Mouse (Mus musculus) erythroid progenitor cell, adult 5-6 weeks (primary cell): ENCODE data around the gene Stk38. TPM values are rescaled to one million over a fixed set of nuclear protein-coding genes. Genes with fewer than 3 reads are reported as not detected.

Experiments
- ATAC-seq: replicated peaks from 2 replicates; pipeline ENCODE4 v1.8.0; 2016; ENCODE audit warnings: moderate number of reproducible peaks, mild to moderate bottlenecking, moderate TSS enrichment, inconsistent platforms; ENCODE audit not compliant: poor library complexity, low FRiP score, severe bottlenecking
- total RNA-seq, 2 experiments: library from RNA; stranded (forward) in 1 of 2; stranded (reverse) in 1 of 2; fragments of 150-400 nt in 1 of 2; fragments of 186-747, 209-891 nt in 1 of 2; gene quantifications; 2 replicates each; pipeline versions ENCODE4 v1.2.3 to v1.2.4; 2015 to 2017; ENCODE audit warnings: low replicate concordance in 2 of 2

The Stk38 gene
- total RNA-seq, 2 experiments from 2014 or later: 111 to 112 TPM

- ATAC-seq: no peak
These were observed 37.7 kb downstream of the Stk38 start for GRCm38 (mm10) chr17:28970122-28970521.

DNA sequence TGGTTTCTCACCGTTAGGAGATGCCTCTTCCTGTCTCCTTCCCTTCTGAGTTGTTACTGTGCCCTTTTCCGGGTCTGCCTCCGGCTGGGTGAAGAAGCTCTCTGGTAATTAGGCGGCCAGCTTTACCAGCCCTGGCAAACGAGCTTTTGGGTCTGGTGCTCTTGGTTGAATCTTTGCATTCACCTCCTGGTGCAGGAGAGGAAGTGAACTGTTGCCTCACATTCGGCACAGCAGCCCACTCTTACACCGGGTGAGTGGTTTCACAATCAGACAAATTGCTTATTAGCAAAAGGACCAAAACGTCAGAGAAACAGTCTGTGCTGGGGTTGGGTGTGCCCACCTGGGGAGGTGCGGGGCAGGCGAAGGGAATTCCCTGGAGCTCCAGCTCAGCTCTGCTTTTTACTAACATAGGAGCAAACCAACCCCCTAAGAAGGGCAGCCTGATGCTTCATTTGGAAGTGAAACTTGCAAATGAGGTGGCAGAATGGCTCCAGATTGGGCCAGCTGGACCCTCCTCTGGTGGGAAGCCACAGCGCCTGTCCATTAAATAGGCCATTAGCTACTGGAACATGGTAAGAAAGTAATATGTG is 40.7 kb downstream of the Stk38 start:
- no peak for ATAC-seq

GRCm38 (mm10) chr17:28961596-28961995 is 46.2 kb downstream of the Stk38 start:
- no peak for ATAC-seq

GRCm38 (mm10) chr17:28960597-28960996 is 47.2 kb downstream of the Stk38 start:
- no peak for ATAC-seq

GRCm38 (mm10) chr17:28954416-28954815 is 53.4 kb downstream of the Stk38 start:
- ATAC-seq: no peak

DNA sequence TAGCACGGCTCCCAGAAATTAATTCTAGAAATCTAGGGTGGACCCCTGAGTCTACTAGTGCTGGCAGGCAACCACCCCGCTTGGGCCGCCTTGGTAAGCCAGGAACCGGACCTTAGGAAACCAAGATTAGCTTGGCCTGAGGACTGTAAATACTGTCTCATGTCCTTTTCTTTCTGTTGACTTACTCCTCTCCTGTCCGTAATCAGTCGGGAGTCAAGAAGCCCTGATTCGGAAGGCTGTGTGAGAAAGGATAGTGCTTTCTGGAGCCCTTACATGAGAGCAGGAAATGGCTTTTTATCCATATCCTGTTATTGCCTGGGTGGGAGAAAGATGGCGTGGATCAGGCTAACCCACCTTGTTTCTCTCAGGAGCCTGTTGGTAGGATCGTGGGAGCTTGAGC is 54.5 kb downstream of the Stk38 start:
- ATAC-seq: peak; percentile 21

GRCm38 (mm10) chr17:28951831-28952799 is 55.7 kb downstream of the Stk38 start, which contains the start of gene Kctd20:
Gene Kctd20 (plus strand): TSS chr17:28951950.
- ATAC-seq: peak; percentile 86

GRCm38 (mm10) chr17:28950751-28951150 is 57.0 kb downstream of the Stk38 start:
- ATAC-seq: no peak

DNA sequence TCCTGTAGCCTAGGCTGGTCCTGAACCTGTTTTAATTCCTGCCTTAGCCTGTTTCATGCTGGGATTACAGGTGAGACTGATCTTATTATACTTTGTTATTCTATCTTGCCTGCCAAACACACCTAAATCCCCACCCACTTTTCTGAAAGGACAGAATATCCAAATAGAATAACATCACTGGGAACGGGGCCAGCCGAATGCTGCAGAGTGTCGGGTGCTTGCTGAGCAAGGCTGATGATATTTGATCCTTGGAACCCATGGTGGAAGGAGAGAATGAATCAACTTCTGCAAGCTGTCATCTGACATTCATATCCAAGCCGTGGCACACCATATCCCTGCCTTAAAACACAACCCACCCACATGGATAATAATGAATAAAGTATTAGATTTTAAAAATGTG is 59.1 kb downstream of the Stk38 start:
- ATAC-seq: no peak

- no peak for ATAC-seq
These were observed 60.5 kb downstream of the Stk38 start for GRCm38 (mm10) chr17:28947011-28947939.

GRCm38 (mm10) chr17:28944481-28944880 is 63.3 kb downstream of the Stk38 start:
- no peak for ATAC-seq

GRCm38 (mm10) chr17:28943740-28944139 is 64.1 kb downstream of the Stk38 start, which contains the start of gene Pxt1:
Gene Pxt1 (minus strand): TSS chr17:28943840.
- no peak for ATAC-seq

- ATAC-seq: peak; percentile 94
These were observed 65.7 kb downstream of the Stk38 start for GRCm38 (mm10) chr17:28942101-28942500.

DNA sequence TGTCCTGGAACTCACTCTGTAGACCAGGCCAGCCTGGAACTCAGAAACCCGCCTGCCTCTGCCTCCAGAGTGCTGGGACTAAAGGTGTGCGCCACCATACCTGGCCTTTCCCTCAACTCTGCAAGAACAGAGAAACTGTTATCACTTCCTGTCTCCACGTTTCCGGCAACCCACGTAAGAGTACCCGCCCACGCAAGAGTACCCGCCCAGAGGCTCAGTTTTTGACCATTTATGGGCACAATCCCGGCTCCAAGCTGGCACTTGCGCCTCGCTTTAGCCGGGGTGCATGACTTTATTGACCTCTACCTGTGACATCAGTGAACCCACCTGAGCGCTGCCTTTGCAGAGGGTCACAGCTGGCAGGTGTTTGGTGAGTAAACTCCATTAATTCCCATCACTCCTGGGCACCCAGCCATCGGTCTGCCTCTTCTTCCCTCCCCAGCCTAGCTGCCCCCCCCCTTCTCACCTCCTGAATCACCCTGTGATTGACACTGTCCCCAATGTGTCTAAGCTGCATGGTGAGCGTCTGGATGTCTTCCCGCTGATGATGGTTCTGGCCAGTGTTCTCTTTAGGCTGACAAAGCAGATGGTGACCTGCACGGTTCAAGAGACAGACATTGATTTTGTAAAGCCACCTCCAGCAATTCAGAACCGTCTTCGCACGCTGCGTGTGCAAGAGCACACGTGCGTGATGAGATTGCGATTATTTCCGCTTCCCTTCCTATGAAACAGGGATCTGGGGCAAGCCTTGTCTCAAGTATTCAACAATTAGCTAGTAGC is 66.8 kb downstream of the Stk38 start:
- no peak for ATAC-seq

GRCm38 (mm10) chr17:28936622-28937345 is 71.0 kb downstream of the Stk38 start:
- ATAC-seq: peak; percentile 59; the same call in 1 of the 2 replicates

DNA sequence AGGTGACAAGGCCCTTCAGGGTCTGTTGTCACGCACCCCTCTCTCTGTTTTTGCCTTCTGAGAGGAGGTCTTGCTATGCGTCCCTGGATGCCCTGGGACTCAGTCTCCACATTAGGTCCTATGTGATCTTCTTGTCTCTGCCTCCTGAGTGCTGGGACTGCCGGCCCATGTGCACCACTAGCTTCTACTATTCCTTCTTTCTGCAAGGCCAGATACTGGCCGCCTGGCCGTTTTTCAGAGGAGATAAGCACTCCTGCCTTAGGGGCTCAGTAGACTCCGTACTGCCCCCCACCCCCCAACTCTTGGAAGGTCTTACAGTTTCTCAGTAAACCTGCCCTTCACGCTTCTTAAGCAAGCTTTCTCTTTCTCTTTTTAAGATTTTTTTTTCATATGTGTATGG is 71.7 kb downstream of the Stk38 start:
- peak; percentile 43; the same call in 1 of the 2 replicates for ATAC-seq

DNA sequence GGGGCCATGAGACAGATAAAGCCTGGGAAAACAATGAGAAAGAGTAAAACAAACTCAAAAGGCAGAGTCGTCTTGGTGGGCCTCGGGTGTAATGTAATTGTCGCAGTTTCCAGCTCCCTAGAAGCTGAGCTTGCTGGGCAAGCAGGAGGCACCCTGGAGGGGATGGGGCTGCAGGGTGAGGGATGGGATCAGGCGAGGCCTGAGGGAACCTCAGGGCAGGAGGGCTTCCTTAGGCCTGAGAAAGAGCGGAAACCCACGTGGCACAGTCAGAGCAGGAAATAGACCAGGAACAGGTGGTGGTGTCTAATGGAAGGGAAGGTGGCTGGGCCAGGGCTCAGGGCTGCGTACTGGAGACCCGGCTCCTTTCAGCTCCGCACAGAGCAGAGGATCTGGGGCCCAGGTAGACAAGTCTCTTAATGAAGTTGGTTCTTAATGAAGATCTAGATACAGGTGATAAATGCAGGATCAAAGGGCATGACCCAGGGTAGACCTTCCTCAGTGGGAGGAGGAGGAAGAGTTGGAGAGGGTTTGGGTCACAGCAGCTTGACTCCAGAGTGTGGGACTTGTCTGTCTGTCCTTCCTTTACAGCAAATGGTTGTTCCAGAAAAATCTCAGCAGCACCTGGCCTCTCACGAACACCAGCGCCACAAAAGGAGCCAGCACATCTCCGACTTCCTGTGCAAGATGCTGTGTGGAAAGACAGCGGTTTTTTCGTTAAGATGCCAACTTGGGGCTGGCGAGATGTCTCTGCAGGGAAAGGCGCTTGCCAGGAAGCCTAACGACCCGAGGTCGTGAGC is 73.5 kb downstream of the Stk38 start:
- no peak for ATAC-seq

GRCm38 (mm10) chr17:28932274-28932673 is 75.5 kb downstream of the Stk38 start:
- no peak for ATAC-seq
